Mouse (Mus musculus) neural tube, embryonic 14.5 days (tissue): Measurements from ENCODE around the gene Mrto4. TPM values are rescaled to one million over a fixed set of nuclear protein-coding genes. Genes with fewer than 3 reads are reported as not detected.
"Not testable (repeated sequence)": the region's sequence is repeated elsewhere in the genome, so short reads cannot be mapped to it uniquely, and the experiment has no call there.

Experiments
- ATAC-seq: fragments of 200-750 bp; cut with Nextera tagmentation; 2 replicates; pipeline ENCODE4 v1.8.0; 2017; ENCODE audit warnings: low read depth, mild to moderate bottlenecking, moderate TSS enrichment, moderate library complexity
- H3K27ac ChIP-seq: fragments of 300-500 bp; sonication (generic); 2 replicates; pipeline ENCODE4 v1.5.1; 2014; ENCODE audit warnings: low read depth, mild to moderate bottlenecking, control low read depth, low read length, moderate library complexity, mixed read lengths
- H3K27me3 ChIP-seq: fragments of 300-500 bp; sonication (generic); 2 replicates; pipeline ENCODE4 v1.6.1; 2014; ENCODE audit warnings: low read length; ENCODE audit not compliant: control insufficient read depth, insufficient read depth
- H3K36me3 ChIP-seq: fragments of 300-500 bp; sonication (generic); 2 replicates; pipeline ENCODE4 v1.6.1; 2014; ENCODE audit warnings: low read length, mixed read lengths; ENCODE audit not compliant: control insufficient read depth, insufficient read depth
- H3K4me1 ChIP-seq: fragments of 300-500 bp; sonication (generic); 2 replicates; pipeline ENCODE4 v1.6.1; 2014; ENCODE audit warnings: low read length; ENCODE audit not compliant: control insufficient read depth, insufficient read depth
- H3K4me2 ChIP-seq: fragments of 300-500 bp; sonication (generic); 2 replicates; pipeline ENCODE4 v1.6.1; 2014; ENCODE audit warnings: mild to moderate bottlenecking, low read depth, low read length, control low read depth
- H3K4me3 ChIP-seq: fragments of 300-500 bp; sonication (generic); 2 replicates; pipeline ENCODE4 v1.5.1; 2014; ENCODE audit warnings: low read depth, low read length, control low read depth, mixed read lengths
- H3K9ac ChIP-seq: fragments of 300-500 bp; sonication (generic); replicated peaks from 2 replicates; pipeline ENCODE4 v1.6.1; 2014; ENCODE audit warnings: low read depth, mild to moderate bottlenecking, control low read depth, low read length, mixed read lengths
- H3K9me3 ChIP-seq: fragments of 300-500 bp; sonication (generic); 2 replicates; pipeline ENCODE4 v1.6.1; 2016; ENCODE audit warnings: low read length; ENCODE audit not compliant: control insufficient read depth
- WGBS: fragments of 180-500 bp; shearing (Covaris S2); extraction: QIAGEN DNeasy Blood & Tissue Kit; methylation state at CpG from one replicate; pipeline ENCODE4 v1.1.7; 2014; 5-methylcytosine and 5-hydroxymethylcytosine counted together
- polyA plus RNA-seq: library from polyadenylated mRNA; unstranded; fragments of >200 nt; fragmentation: Nextera tagmentation; extraction: Ambion mirVana; gene quantifications from 2 replicates; pipeline ENCODE4 v1.2.1, GENCODE M21; 2014

Mrto4 gene
- polyA plus RNA-seq = 73.2 and 77.4 TPM in 2 replicates

DNA sequence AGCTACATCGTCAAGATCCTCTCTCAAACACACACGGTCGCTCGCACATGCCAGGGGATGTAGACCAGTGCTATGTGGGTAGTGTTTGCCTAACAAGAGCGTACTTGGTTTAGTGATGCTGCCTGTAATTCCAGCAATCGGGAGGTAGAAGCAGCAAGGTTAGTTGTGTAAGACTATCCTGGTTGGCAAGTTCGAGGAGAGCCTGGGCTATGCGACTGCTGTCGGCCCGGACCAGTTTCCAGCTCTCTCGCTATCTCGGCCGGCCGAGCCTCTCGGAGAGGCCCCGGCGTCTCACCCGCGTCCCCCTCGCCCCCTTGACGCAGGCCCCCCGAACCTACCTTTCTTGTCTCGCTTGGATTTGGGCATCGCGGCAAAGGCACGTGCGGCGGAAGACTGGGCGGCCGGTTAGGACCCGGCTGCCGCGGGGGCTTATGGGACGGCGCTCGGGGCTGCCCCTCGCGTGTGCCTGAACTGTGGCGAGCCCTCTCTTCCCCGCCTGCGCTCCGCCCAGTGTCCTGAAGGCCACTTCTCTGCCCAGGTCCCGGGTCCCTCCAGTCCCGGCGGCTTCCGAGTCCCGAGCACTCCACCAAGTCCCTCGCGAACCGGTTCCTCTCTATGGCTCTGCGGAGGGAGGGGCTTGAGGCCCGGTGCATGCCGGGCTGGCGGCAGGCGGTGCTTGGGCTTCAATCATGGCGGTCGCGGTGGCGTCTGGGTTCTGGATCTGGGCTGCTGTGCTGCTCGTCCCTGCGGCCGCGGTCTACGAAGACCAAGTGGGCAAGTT is at the start of gene Mrto4, which contains the start of the genes Emc1 and Ubr4:
TSS of gene Mrto4 (minus strand) at position 646 of the 781 bp plus-strand sequence.
TSS of gene Emc1 (plus strand) at position 657 of the 781 bp plus-strand sequence.
TSS of gene Ubr4 (plus strand) at position 679 of the 781 bp plus-strand sequence.
- H3K9me3 ChIP-seq = no peaks in the 10 kb centered on the region
- WGBS = under 1% methylated on average over 59 of the region's 64 CpGs
- H3K4me1 ChIP-seq = peaks cover 12% of the 10 kb centered on the region
- H3K4me3 ChIP-seq = peak within 1 kb of the TSS; percentile 78
- peak within 1 kb of the TSS; percentile 94 for H3K27ac ChIP-seq
- peak; percentile 96 for ATAC-seq
- no peaks in the 10 kb centered on the region for H3K27me3 ChIP-seq
- H3K36me3 ChIP-seq = peaks cover 20% of the 10 kb centered on the region
- peak within 1 kb of the TSS; percentile 98 for H3K4me2 ChIP-seq
- H3K9ac ChIP-seq = peak within 1 kb of the TSS; percentile 87

DNA sequence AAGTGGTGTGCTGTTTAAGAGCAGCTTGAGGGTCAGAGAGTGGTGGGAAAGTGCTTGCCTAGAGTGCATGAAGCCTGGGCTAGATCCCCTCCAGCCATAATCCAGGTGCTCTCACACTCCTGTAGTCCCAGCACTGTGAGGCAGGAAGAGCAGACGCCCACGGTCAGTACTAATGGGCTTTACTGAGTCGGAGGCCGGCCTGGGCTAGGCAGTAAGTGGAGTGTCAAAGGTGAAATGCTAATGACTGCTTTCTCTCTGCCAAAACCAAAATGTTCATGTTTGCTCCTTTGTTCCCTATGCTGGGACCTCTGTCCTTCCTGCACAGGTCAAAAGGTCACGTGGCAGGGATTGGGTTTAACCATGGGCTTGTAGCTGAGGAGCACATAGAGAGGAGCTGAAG is 48.1 kb upstream of the Mrto4 start:
- 88% methylated on average over 5 of the region's 5 CpGs for WGBS
- no peak overlapping the region for H3K27ac ChIP-seq
- peaks cover 88% of the 10 kb centered on the region for H3K36me3 ChIP-seq

GRCm38 (mm10) chr4:139395431-139395830 is 43.1 kb upstream of the Mrto4 start:
- Histone ChIP-seq H3K27me3 (no peaks in the 10 kb centered on the region), H3K4me1 (no peaks in the 10 kb centered on the region), H3K27ac (no peak overlapping the region), H3K9ac (no peak overlapping the region), H3K36me3 (peaks cover 78% of the 10 kb centered on the region), H3K9me3 (no peaks in the 10 kb centered on the region), H3K4me2 (no peak overlapping the region), H3K4me3 (no peak overlapping the region)
- WGBS = 79% methylated on average over 2 of the region's 2 CpGs
- ATAC-seq = no peak

More for the DNA sequence above, 48.1 kb upstream of the Mrto4 start:
- no peak overlapping the region for H3K9ac ChIP-seq
- no peaks in the 10 kb centered on the region for H3K4me1 ChIP-seq
- ATAC-seq = no peak
- H3K27me3 ChIP-seq = no peaks in the 10 kb centered on the region
- no peak overlapping the region for H3K4me3 ChIP-seq
- H3K4me2 ChIP-seq = no peak overlapping the region
- H3K9me3 ChIP-seq = no peaks in the 10 kb centered on the region

DNA sequence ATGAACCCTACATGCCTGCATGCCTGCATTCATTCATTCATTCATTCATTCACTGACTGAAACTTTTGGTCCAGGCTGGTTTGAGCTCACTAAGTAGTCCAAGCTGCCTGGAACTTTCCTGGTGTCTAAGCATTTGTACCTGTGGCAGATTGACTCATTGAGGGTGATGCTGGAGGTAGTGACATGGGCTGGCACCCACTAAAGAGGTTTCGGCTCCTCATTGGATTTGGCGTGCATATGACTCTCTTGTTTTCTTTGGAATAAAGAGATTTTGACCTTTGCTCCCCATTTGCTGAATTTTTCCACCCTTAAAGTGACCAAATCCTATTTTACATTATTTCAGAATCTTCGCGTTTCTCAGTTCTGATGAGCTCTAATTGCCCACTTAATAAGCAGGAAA is 37.2 kb upstream of the Mrto4 start:
- no peaks in the 10 kb centered on the region for H3K9me3 ChIP-seq
- no peak for ATAC-seq
- peaks cover 31% of the 10 kb centered on the region for H3K36me3 ChIP-seq
- H3K27ac ChIP-seq = no peak overlapping the region
- H3K27me3 ChIP-seq = no peaks in the 10 kb centered on the region
- WGBS = 86% methylated on average over 4 of the region's 4 CpGs
- no peak overlapping the region for H3K4me3 ChIP-seq
- H3K4me1 ChIP-seq = no peaks in the 10 kb centered on the region
- no peak overlapping the region for H3K9ac ChIP-seq
- H3K4me2 ChIP-seq = no peak overlapping the region

DNA sequence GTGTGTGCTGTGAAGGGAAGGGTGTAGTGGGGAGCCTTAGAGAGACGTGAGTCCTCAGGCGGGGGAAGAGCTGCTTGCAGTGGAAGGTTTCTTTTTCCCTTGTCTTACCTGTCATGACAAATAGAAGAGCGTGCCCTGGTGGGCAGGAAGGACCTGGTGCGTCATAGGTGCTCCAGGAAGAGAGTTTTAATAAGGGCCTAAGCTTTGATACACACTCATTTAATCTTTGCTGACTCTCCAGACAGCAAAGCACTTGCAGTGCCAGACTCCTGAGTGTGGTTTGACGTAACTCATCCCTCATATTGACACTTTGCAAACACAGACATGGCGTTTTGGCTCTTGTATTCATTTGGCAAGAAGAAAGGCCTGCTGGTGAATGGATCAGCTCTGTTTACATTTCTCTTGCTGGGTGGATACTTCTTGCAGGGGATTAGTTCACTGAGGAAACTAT is 34.5 kb upstream of the Mrto4 start:
- H3K27ac ChIP-seq = no peak overlapping the region
- no peaks in the 10 kb centered on the region for H3K9me3 ChIP-seq
- WGBS = 76% methylated on average over 6 of the region's 6 CpGs
- no peak overlapping the region for H3K4me3 ChIP-seq
- H3K27me3 ChIP-seq = no peaks in the 10 kb centered on the region
- no peak overlapping the region for H3K9ac ChIP-seq
- no peak for ATAC-seq
- peaks cover 4% of the 10 kb centered on the region; the same call in 1 of the 2 replicates for H3K4me1 ChIP-seq
- H3K4me2 ChIP-seq = no peak overlapping the region
- H3K36me3 ChIP-seq = peaks cover 13% of the 10 kb centered on the region

DNA sequence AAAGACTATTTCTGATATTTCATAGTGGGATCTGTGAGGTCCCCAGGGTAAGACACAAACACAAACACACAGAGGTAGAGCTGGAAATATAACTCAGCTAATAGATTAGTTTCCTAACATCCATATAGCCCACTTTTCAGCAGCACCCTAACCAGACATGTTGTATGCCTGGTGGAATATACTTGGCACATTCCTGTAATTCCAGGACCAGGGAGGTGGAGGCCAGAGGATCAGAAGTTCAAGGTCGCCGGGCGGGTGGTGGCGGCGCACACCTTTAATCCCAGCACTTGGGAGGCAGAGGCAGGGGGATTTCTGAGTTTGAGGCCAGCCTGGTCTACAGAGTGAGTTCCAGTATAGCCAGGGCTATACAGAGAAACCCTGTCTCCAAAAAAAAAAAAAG is 33.5 kb upstream of the Mrto4 start:
- 92% methylated on average over 5 of the region's 5 CpGs for WGBS
- ATAC-seq, H3K4me2 ChIP-seq: not testable (repeated sequence)

GRCm38 (mm10) chr4:139382231-139382630 is 29.9 kb upstream of the Mrto4 start:
- Histone ChIP-seq H3K27ac (no peak overlapping the region), H3K9me3 (no peaks in the 10 kb centered on the region), H3K4me2 (0 out of 2 replicates have a peak overlapping the region, but pooled peaks have one; percentile 15), H3K27me3 (no peaks in the 10 kb centered on the region), H3K9ac (no peak overlapping the region), H3K4me3 (no peak overlapping the region), H3K36me3 (peaks cover 4% of the 10 kb centered on the region; the same call in 1 of the 2 replicates), H3K4me1 (peaks cover 13% of the 10 kb centered on the region; the same call in 1 of the 2 replicates)
- WGBS = 87% methylated on average over 7 of the region's 7 CpGs
- no peak for ATAC-seq

More for the DNA sequence above, 33.5 kb upstream of the Mrto4 start:
- H3K9me3 ChIP-seq, H3K4me3 ChIP-seq, H3K27ac ChIP-seq, H3K27me3 ChIP-seq, H3K36me3 ChIP-seq, H3K9ac ChIP-seq: not testable (repeated sequence)
- peaks cover 11% of the 10 kb centered on the region; the same call in 1 of the 2 replicates for H3K4me1 ChIP-seq

- peak overlapping the region; percentile 80 for H3K4me2 ChIP-seq
- peak overlapping the region; percentile 85; the same call in 1 of the 2 replicates for H3K9ac ChIP-seq
- peaks cover 13% of the 10 kb centered on the region; the same call in 1 of the 2 replicates for H3K4me1 ChIP-seq
- H3K4me3 ChIP-seq = peak overlapping the region; percentile 90
- 56% methylated on average over 4 of the region's 4 CpGs for WGBS
- no peak for ATAC-seq
- H3K9me3 ChIP-seq = no peaks in the 10 kb centered on the region
- H3K36me3 ChIP-seq = peaks cover 6% of the 10 kb centered on the region; the same call in 1 of the 2 replicates
- no peak overlapping the region for H3K27ac ChIP-seq
- no peaks in the 10 kb centered on the region for H3K27me3 ChIP-seq
Observed at GRCm38 (mm10) chr4:139381452-139381845, 29.1 kb upstream of the Mrto4 start.
